Mouse (Mus musculus) stomach, postnatal 0 days (tissue): ENCODE measurements around the gene Cobll1. TPM values are rescaled to one million over a fixed set of nuclear protein-coding genes. Genes with fewer than 3 reads are reported as not detected.

Experiments
- ATAC-seq: fragments of 200-750 bp; cut with Nextera tagmentation; 2 replicates; pipeline ENCODE4 v1.8.0; 2017; ENCODE audit not compliant: low FRiP score, low TSS enrichment
- DNase-seq: peaks from one replicate; pipeline ENCODE4 v3.0.0-alpha.2; 2016; ENCODE audit warnings: low spot score
- H3K27ac ChIP-seq: fragments of 300-500 bp; sonication (generic); replicated peaks from 2 replicates; pipeline ENCODE4 v1.5.1; 2014; ENCODE audit warnings: mild to moderate bottlenecking, control low read depth
- H3K27me3 ChIP-seq: fragments of 300-500 bp; sonication (generic); 2 replicates; pipeline ENCODE4 v1.6.1; 2014; ENCODE audit warnings: low read length; ENCODE audit not compliant: control insufficient read depth, insufficient read depth
- H3K36me3 ChIP-seq: fragments of 300-500 bp; sonication (generic); 2 replicates; pipeline ENCODE4 v1.6.1; 2014; ENCODE audit warnings: low read length, mixed read lengths; ENCODE audit not compliant: control insufficient read depth, insufficient read depth
- H3K4me1 ChIP-seq: fragments of 300-500 bp; sonication (generic); replicated peaks from 2 replicates; pipeline ENCODE4 v1.6.1; 2014; ENCODE audit warnings: antibody characterized with exemption; ENCODE audit not compliant: control insufficient read depth, insufficient read depth
- H3K4me2 ChIP-seq: fragments of 300-500 bp; sonication (generic); replicated peaks from 2 replicates; pipeline ENCODE4 v1.6.1; 2014; ENCODE audit warnings: low read depth, mild to moderate bottlenecking, control low read depth, moderate library complexity
- H3K4me3 ChIP-seq: fragments of 300-500 bp; sonication (generic); 2 replicates; pipeline ENCODE4 v1.5.1; 2014; ENCODE audit warnings: low read depth, low read length, control low read depth
- H3K9ac ChIP-seq: fragments of 300-500 bp; sonication (generic); 2 replicates; pipeline ENCODE4 v1.6.1; 2014; ENCODE audit warnings: mild to moderate bottlenecking, low read length, control low read depth, mixed read lengths
- H3K9me3 ChIP-seq: fragments of 300-500 bp; sonication (generic); 2 replicates; pipeline ENCODE4 v1.6.1; 2016; ENCODE audit warnings: low read length; ENCODE audit not compliant: control insufficient read depth
- CTCF ChIP-seq: IDR thresholded peaks from 2 replicates; pipeline ENCODE4 v1.5.1; 2016; ENCODE audit warnings: antibody characterized with exemption, low read depth, mild to moderate bottlenecking, moderate library complexity
- EP300 ChIP-seq: optimal IDR thresholded peaks from 2 replicates; pipeline ENCODE3; 2016; ENCODE audit warnings: antibody characterized with exemption
- WGBS: fragments of 180-500 bp; shearing (Covaris S2); extraction: QIAGEN DNeasy Blood & Tissue Kit; methylation state at CpG from one replicate; pipeline ENCODE4 v1.1.7; 2014; 5-methylcytosine and 5-hydroxymethylcytosine counted together
- polyA plus RNA-seq: library from polyadenylated mRNA; unstranded; fragments of >200 nt; fragmentation: Nextera tagmentation; extraction: Ambion mirVana; gene quantifications from 2 replicates; pipeline ENCODE4 v1.2.1, GENCODE M21; 2015

The Cobll1 gene
- polyA plus RNA-seq, 1 experiment from 2014 or later: 9.3 TPM

DNA sequence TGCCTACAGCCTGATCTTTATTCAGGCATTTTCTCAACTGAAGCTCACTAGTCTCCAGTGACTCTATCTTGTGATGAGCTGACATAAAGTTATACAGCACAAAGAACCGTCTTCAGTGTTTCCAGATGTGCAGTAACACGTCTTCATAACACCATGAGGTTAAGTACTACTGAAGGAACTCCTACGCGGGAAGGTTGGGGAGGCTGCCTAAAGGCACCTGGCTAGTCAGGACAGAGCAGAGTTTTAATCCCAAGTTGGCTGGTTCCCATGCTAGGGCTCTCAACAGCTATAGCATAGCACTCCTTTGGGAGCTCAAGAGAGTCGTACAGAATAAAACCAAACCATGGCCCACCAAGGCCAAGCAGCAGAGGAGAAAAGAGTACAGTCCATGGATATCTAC, 76.6 kb downstream of the Cobll1 start:
- no peak for ATAC-seq
- WGBS: 71% methylated on average over 5 of the region's 5 CpGs
- no peaks in the 10 kb centered on the region for H3K36me3 ChIP-seq
- H3K27ac ChIP-seq: no peak overlapping the region
- H3K4me2 ChIP-seq: no peak overlapping the region
- H3K9me3 ChIP-seq: no peaks in the 10 kb centered on the region
- H3K9ac ChIP-seq: no peak overlapping the region
- TF ChIP-seq EP300: no peak
- TF ChIP-seq CTCF: no peak
- no peak overlapping the region for H3K4me3 ChIP-seq
- no peaks in the 10 kb centered on the region for H3K4me1 ChIP-seq
- no peaks in the 10 kb centered on the region for H3K27me3 ChIP-seq
- no peak for DNase-seq

GRCm38 (mm10) chr2:65161715-65162114, 77.5 kb downstream of the Cobll1 start:
- H3K9ac ChIP-seq: no peak overlapping the region
- WGBS: 66% methylated on average over 2 of the region's 2 CpGs
- ATAC-seq (no peak), DNase-seq (no peak)
- no peaks in the 10 kb centered on the region for H3K27me3 ChIP-seq
- H3K9me3 ChIP-seq: no peaks in the 10 kb centered on the region
- H3K4me1 ChIP-seq: no peaks in the 10 kb centered on the region
- TF ChIP-seq EP300 (no peak), CTCF (no peak)
- H3K27ac ChIP-seq: no peak overlapping the region
- no peaks in the 10 kb centered on the region for H3K36me3 ChIP-seq
- no peak overlapping the region for H3K4me3 ChIP-seq
- H3K4me2 ChIP-seq: no peak overlapping the region

DNA sequence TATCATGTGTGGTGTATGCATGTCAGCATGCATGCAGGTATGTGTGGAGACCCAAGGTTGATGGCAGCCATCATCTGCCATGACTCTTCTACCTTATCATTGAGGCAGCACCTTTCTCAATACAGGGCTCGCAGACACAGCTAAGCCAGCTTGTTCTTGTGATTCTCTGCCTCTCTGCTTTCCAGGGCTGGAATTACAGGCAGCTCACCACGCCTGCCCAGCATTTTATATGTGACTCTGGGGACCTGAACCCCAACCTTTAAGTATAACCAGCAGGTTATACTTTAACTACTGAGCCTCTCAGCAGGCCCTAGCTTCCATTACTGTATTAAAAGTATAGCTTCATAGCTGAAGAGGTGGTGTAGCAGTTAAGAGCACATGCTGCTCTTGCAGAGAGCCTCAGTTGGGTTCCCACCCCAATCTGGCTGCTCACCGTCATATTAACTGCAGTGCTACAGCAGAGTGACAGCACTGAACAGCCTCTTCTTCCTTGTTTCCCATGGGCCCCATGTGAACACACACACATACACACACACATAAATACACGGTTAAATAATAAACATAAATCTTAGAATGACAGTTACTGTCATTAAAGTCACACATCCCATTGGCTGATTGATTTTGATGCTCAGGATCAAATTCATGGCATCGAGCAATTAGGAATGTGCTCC, 81.1 kb downstream of the Cobll1 start:
- H3K27ac ChIP-seq: no peak overlapping the region
- no peak overlapping the region for H3K9ac ChIP-seq
- no peaks in the 10 kb centered on the region for H3K27me3 ChIP-seq
- H3K4me1 ChIP-seq: no peaks in the 10 kb centered on the region
- H3K9me3 ChIP-seq: no peaks in the 10 kb centered on the region
- 86% methylated on average over 5 of the region's 5 CpGs for WGBS
- H3K4me3 ChIP-seq: no peak overlapping the region
- H3K36me3 ChIP-seq: no peaks in the 10 kb centered on the region
- H3K4me2 ChIP-seq: no peak overlapping the region
- TF ChIP-seq CTCF (no peak), EP300 (no peak)
- DNase-seq: no peak
- no peak for ATAC-seq

GRCm38 (mm10) chr2:65157325-65157724, 81.9 kb downstream of the Cobll1 start:
- H3K9me3 ChIP-seq: no peaks in the 10 kb centered on the region
- TF ChIP-seq EP300 (peak; percentile 57), CTCF (no peak)
- no peaks in the 10 kb centered on the region for H3K36me3 ChIP-seq
- no peak overlapping the region for H3K4me3 ChIP-seq
- no peak overlapping the region for H3K9ac ChIP-seq
- no peak overlapping the region for H3K4me2 ChIP-seq
- 62% methylated on average over 2 of the region's 2 CpGs for WGBS
- H3K27ac ChIP-seq: no peak overlapping the region
- DNase-seq (no peak), ATAC-seq (peak; percentile 80; the same call in 1 of the 2 replicates)
- no peaks in the 10 kb centered on the region for H3K27me3 ChIP-seq
- no peaks in the 10 kb centered on the region for H3K4me1 ChIP-seq

DNA sequence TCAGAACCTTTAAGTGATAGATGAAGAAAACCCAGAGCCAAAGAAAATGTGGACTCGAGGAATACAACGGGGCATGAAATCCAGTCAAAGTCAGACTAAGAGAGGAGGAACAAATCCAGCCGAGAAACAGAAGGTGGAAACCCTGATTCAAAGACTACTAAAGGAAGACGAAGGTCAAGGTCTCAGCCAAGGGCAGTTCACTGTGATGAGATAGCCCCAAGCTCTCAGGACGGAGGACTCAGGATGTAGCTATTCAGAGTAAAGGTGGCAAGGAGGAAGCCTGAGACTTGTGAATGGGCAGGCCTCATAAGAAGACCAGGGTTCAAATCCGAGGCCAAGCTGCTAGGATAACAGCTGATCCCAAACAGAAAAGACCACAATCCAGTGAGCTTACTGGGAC, 90.3 kb downstream of the Cobll1 start:
- no peak for DNase-seq
- Histone ChIP-seq H3K4me1 (no peaks in the 10 kb centered on the region), H3K4me2 (no peak overlapping the region), H3K9me3 (no peaks in the 10 kb centered on the region), H3K27me3 (no peaks in the 10 kb centered on the region), H3K4me3 (no peak overlapping the region), H3K9ac (no peak overlapping the region), H3K27ac (no peak overlapping the region), H3K36me3 (no peaks in the 10 kb centered on the region)
- 89% methylated on average over 6 of the region's 6 CpGs for WGBS
- ATAC-seq: no peak
- TF ChIP-seq CTCF (no peak), EP300 (no peak)

DNA sequence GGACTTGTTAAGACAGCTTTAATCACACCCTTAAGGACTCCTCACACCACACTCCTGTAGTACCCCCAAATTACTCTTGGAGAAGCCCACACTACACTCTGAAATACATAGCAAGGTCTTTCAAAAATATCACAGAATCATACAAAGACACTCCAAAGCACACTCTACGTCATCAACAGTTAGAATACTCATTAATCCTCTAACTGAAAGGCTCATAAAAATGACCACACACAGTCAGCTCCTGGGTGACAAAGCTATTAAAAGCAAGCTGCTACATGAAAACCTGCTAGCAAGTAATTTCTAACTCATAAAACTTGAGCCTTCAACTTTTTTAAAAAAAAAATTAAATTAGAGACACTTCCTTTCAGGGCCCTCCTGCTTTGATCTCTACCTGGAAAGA, 91.8 kb downstream of the Cobll1 start:
- Histone ChIP-seq H3K27ac (no peak overlapping the region), H3K9me3 (no peaks in the 10 kb centered on the region), H3K36me3 (no peaks in the 10 kb centered on the region), H3K4me2 (no peak overlapping the region), H3K27me3 (no peaks in the 10 kb centered on the region), H3K4me3 (no peak overlapping the region), H3K4me1 (no peaks in the 10 kb centered on the region), H3K9ac (no peak overlapping the region)
- ATAC-seq: no peak
- DNase-seq: no peak
- 71% methylated on average over 1 of the region's 1 CpGs for WGBS
- TF ChIP-seq CTCF (no peak), EP300 (no peak)
